Mouse (Mus musculus) lung, embryonic 15.5 days (tissue): Measurements from ENCODE around the gene Plekhh2. TPM values are rescaled to one million over a fixed set of nuclear protein-coding genes. Genes with fewer than 3 reads are reported as not detected.

Experiments used
- ATAC-seq: fragments of 200-750 bp; cut with Nextera tagmentation; 2 replicates; pipeline ENCODE4 v1.8.0; 2017; ENCODE audit warnings: moderate number of reproducible peaks, borderline replicate concordance; ENCODE audit not compliant: low FRiP score, low TSS enrichment; ENCODE audit errors: extremely low read depth
- H3K27ac ChIP-seq: fragments of 300-500 bp; sonication (generic); 2 replicates; pipeline ENCODE4 v1.5.1; 2015; ENCODE audit warnings: moderate library complexity, mild to moderate bottlenecking, inconsistent platforms
- H3K27me3 ChIP-seq: fragments of 300-500 bp; sonication (generic); 2 replicates; pipeline ENCODE4 v1.6.1; 2015; ENCODE audit warnings: inconsistent platforms
- H3K36me3 ChIP-seq: fragments of 300-500 bp; sonication (generic); 2 replicates; pipeline ENCODE4 v1.6.1; 2015; ENCODE audit warnings: inconsistent platforms
- H3K4me1 ChIP-seq: fragments of 300-500 bp; sonication (generic); 2 replicates; pipeline ENCODE4 v1.6.1; 2015; ENCODE audit warnings: inconsistent platforms
- H3K4me2 ChIP-seq: fragments of 300-500 bp; sonication (generic); 2 replicates; pipeline ENCODE4 v1.6.1; 2015; ENCODE audit warnings: inconsistent platforms, mild to moderate bottlenecking, moderate library complexity
- H3K4me3 ChIP-seq: fragments of 300-500 bp; sonication (generic); 2 replicates; pipeline ENCODE4 v1.5.1; 2015; ENCODE audit warnings: mild to moderate bottlenecking, inconsistent platforms
- H3K9ac ChIP-seq: fragments of 300-500 bp; sonication (generic); 2 replicates; pipeline ENCODE4 v1.6.1; 2015; ENCODE audit warnings: inconsistent platforms
- H3K9me3 ChIP-seq: fragments of 300-500 bp; sonication (generic); 2 replicates; pipeline ENCODE4 v1.6.1; 2016; ENCODE audit warnings: inconsistent platforms
- whole genome bisulfite sequencing: fragments of 180-500 bp; shearing (Covaris S2); methylation state at CpG from one replicate; pipeline ENCODE4 v1.1.7; 2015; 5-methylcytosine and 5-hydroxymethylcytosine counted together
- polyA plus RNA-seq: library from polyadenylated mRNA; unstranded; fragments of >200 nt; fragmentation: Nextera tagmentation; extraction: Ambion mirVana; gene quantifications from 2 replicates; pipeline ENCODE4 v1.2.1, GENCODE M21; 2015

The Plekhh2 gene
- polyA plus RNA-seq, 1 experiment from 2014 or later = 8.8 TPM

- Histone ChIP-seq H3K4me1 (peaks cover 9% of the 10 kb centered on the region), H3K9ac (no peak overlapping the region), H3K4me2 (no peak overlapping the region), H3K36me3 (no peaks in the 10 kb centered on the region), H3K27ac (no peak overlapping the region), H3K9me3 (no peaks in the 10 kb centered on the region), H3K4me3 (no peak overlapping the region), H3K27me3 (no peaks in the 10 kb centered on the region)
- WGBS = 83% methylated on average over 6 of the region's 6 CpGs
- ATAC-seq = no peak
Measured at GRCm38 (mm10) chr17:84631836-84632235, 120.1 kb downstream of the Plekhh2 start.

GRCm38 (mm10) chr17:84633443-84633842, 121.7 kb downstream of the Plekhh2 start:
- no peaks in the 10 kb centered on the region for H3K36me3 ChIP-seq
- no peak overlapping the region for H3K9ac ChIP-seq
- no peak overlapping the region for H3K4me2 ChIP-seq
- WGBS = 66% methylated on average over 13 of the region's 13 CpGs
- H3K4me3 ChIP-seq = no peak overlapping the region
- no peaks in the 10 kb centered on the region for H3K4me1 ChIP-seq
- no peaks in the 10 kb centered on the region for H3K27me3 ChIP-seq
- no peak overlapping the region for H3K27ac ChIP-seq
- no peaks in the 10 kb centered on the region for H3K9me3 ChIP-seq
- no peak for ATAC-seq

GRCm38 (mm10) chr17:84636328-84636727, 124.6 kb downstream of the Plekhh2 start:
- no peaks in the 10 kb centered on the region for H3K9me3 ChIP-seq
- no peaks in the 10 kb centered on the region for H3K27me3 ChIP-seq
- no peak overlapping the region for H3K4me3 ChIP-seq
- no peaks in the 10 kb centered on the region for H3K36me3 ChIP-seq
- H3K9ac ChIP-seq = no peak overlapping the region
- H3K27ac ChIP-seq = no peak overlapping the region
- no peaks in the 10 kb centered on the region for H3K4me1 ChIP-seq
- 57% methylated on average over 8 of the region's 8 CpGs for WGBS
- no peak overlapping the region for H3K4me2 ChIP-seq
- no peak for ATAC-seq

- no peak for ATAC-seq
- H3K9ac ChIP-seq = no peak overlapping the region
- no peaks in the 10 kb centered on the region for H3K27me3 ChIP-seq
- no peak overlapping the region for H3K4me2 ChIP-seq
- no peaks in the 10 kb centered on the region for H3K4me1 ChIP-seq
- no peaks in the 10 kb centered on the region for H3K9me3 ChIP-seq
- no peaks in the 10 kb centered on the region for H3K36me3 ChIP-seq
- no peak overlapping the region for H3K4me3 ChIP-seq
- no peak overlapping the region for H3K27ac ChIP-seq
- 80% methylated on average over 6 of the region's 6 CpGs for WGBS
Measured at GRCm38 (mm10) chr17:84637971-84638370, 126.3 kb downstream of the Plekhh2 start.

- H3K27ac ChIP-seq = 0 out of 2 replicates have a peak overlapping the region, but pooled peaks have one; percentile 10
- no peaks in the 10 kb centered on the region for H3K27me3 ChIP-seq
- H3K4me2 ChIP-seq = no peak overlapping the region
- H3K9me3 ChIP-seq = no peaks in the 10 kb centered on the region
- 68% methylated on average over 10 of the region's 10 CpGs for WGBS
- H3K4me3 ChIP-seq = no peak overlapping the region
- no peaks in the 10 kb centered on the region for H3K4me1 ChIP-seq
- no peak overlapping the region for H3K9ac ChIP-seq
- H3K36me3 ChIP-seq = no peaks in the 10 kb centered on the region
- no peak for ATAC-seq
Measured at GRCm38 (mm10) chr17:84639796-84640378, 128.2 kb downstream of the Plekhh2 start.

GRCm38 (mm10) chr17:84641893-84642292, 130.2 kb downstream of the Plekhh2 start:
- 41% methylated on average over 3 of the region's 3 CpGs for WGBS
- no peak for ATAC-seq
- H3K4me3 ChIP-seq = no peak overlapping the region
- no peaks in the 10 kb centered on the region for H3K27me3 ChIP-seq
- H3K9ac ChIP-seq = no peak overlapping the region
- H3K9me3 ChIP-seq = no peaks in the 10 kb centered on the region
- no peaks in the 10 kb centered on the region for H3K4me1 ChIP-seq
- no peak overlapping the region for H3K4me2 ChIP-seq
- no peaks in the 10 kb centered on the region for H3K36me3 ChIP-seq
- H3K27ac ChIP-seq = no peak overlapping the region

GRCm38 (mm10) chr17:84642324-84642723, 130.6 kb downstream of the Plekhh2 start:
- no peak overlapping the region for H3K4me3 ChIP-seq
- H3K9ac ChIP-seq = no peak overlapping the region
- no peak overlapping the region for H3K27ac ChIP-seq
- H3K9me3 ChIP-seq = no peaks in the 10 kb centered on the region
- no peak for ATAC-seq
- H3K36me3 ChIP-seq = no peaks in the 10 kb centered on the region
- 78% methylated on average over 9 of the region's 9 CpGs for WGBS
- no peak overlapping the region for H3K4me2 ChIP-seq
- no peaks in the 10 kb centered on the region for H3K4me1 ChIP-seq
- no peaks in the 10 kb centered on the region for H3K27me3 ChIP-seq

GRCm38 (mm10) chr17:84644292-84645050, 132.8 kb downstream of the Plekhh2 start:
- no peak for ATAC-seq
- no peaks in the 10 kb centered on the region for H3K4me1 ChIP-seq
- no peak overlapping the region for H3K27ac ChIP-seq
- no peak overlapping the region for H3K4me3 ChIP-seq
- H3K9ac ChIP-seq = no peak overlapping the region
- H3K36me3 ChIP-seq = no peaks in the 10 kb centered on the region
- WGBS = 44% methylated on average over 16 of the region's 16 CpGs
- H3K27me3 ChIP-seq = no peaks in the 10 kb centered on the region
- no peaks in the 10 kb centered on the region for H3K9me3 ChIP-seq
- H3K4me2 ChIP-seq = no peak overlapping the region

- Histone ChIP-seq H3K36me3 (no peaks in the 10 kb centered on the region), H3K4me3 (no peak overlapping the region), H3K9ac (no peak overlapping the region), H3K27me3 (no peaks in the 10 kb centered on the region), H3K9me3 (no peaks in the 10 kb centered on the region), H3K27ac (no peak overlapping the region), H3K4me1 (peaks cover 4% of the 10 kb centered on the region; the same call in 1 of the 2 replicates), H3K4me2 (no peak overlapping the region)
- 36% methylated on average over 9 of the region's 9 CpGs for WGBS
- no peak for ATAC-seq
Measured at GRCm38 (mm10) chr17:84645119-84645518, 133.4 kb downstream of the Plekhh2 start.

- Histone ChIP-seq H3K4me2 (no peak overlapping the region), H3K9ac (no peak overlapping the region), H3K36me3 (no peaks in the 10 kb centered on the region), H3K4me1 (peaks cover 6% of the 10 kb centered on the region; the same call in 1 of the 2 replicates), H3K9me3 (no peaks in the 10 kb centered on the region), H3K4me3 (no peak overlapping the region), H3K27me3 (no peaks in the 10 kb centered on the region), H3K27ac (no peak overlapping the region)
- ATAC-seq = no peak
- WGBS = 15% methylated on average over 4 of the region's 7 CpGs
Measured at GRCm38 (mm10) chr17:84645894-84646293, 134.2 kb downstream of the Plekhh2 start.

- H3K9ac ChIP-seq = no peak overlapping the region
- peaks cover 6% of the 10 kb centered on the region; the same call in 1 of the 2 replicates for H3K4me1 ChIP-seq
Measured at GRCm38 (mm10) chr17:84646477-84646876, 134.8 kb downstream of the Plekhh2 start.

GRCm38 (mm10) chr17:84647630-84648029, 135.9 kb downstream of the Plekhh2 start:
- Histone ChIP-seq H3K9ac (no peak overlapping the region), H3K4me2 (no peak overlapping the region), H3K9me3 (no peaks in the 10 kb centered on the region), H3K27me3 (no peaks in the 10 kb centered on the region), H3K36me3 (no peaks in the 10 kb centered on the region), H3K4me1 (peaks cover 6% of the 10 kb centered on the region; the same call in 1 of the 2 replicates), H3K4me3 (no peak overlapping the region), H3K27ac (no peak overlapping the region)
- no peak for ATAC-seq
- WGBS = 93% methylated on average over 4 of the region's 4 CpGs

More at GRCm38 (mm10) chr17:84646477-84646876, 134.8 kb downstream of the Plekhh2 start:
- H3K9me3 ChIP-seq = no peaks in the 10 kb centered on the region
- no peak overlapping the region for H3K4me2 ChIP-seq
- no peak overlapping the region for H3K27ac ChIP-seq
- no peaks in the 10 kb centered on the region for H3K36me3 ChIP-seq
- no peaks in the 10 kb centered on the region for H3K27me3 ChIP-seq
- 64% methylated on average over 2 of the region's 2 CpGs for WGBS
- no peak overlapping the region for H3K4me3 ChIP-seq
- ATAC-seq = no peak
